Mouse (Mus musculus) left cerebral cortex, adult 8-10 months (tissue): ENCODE results near the gene Platr25. TPM values are rescaled to one million over a fixed set of nuclear protein-coding genes. Genes with fewer than 3 reads are reported as not detected.
"Not testable (repeated sequence)": the region's sequence is repeated elsewhere in the genome, so short reads cannot be mapped to it uniquely, and the experiment has no call there.

ENCODE experiments used
- DNase-seq, 2 experiments: peaks; one replicate each; pipeline ENCODE4 v3.0.0; 2022; ENCODE audit warnings: low spot score in 2 of 2
- microRNA-seq, 2 experiments: library from miRNA; unstranded; fragments of <30 nt; microRNA quantifications; one replicate each; pipeline ENCODE4 v1.2.0; 2022
- total RNA-seq, 4 experiments: library from RNA; stranded (reverse); gene quantifications; 2 replicates each; pipeline ENCODE4 v1.2.4; 2022

The Platr25 gene
- total RNA-seq, result 10 to 100 TPM; 13.5 to 14.9 (median 14.1) TPM

DNA sequence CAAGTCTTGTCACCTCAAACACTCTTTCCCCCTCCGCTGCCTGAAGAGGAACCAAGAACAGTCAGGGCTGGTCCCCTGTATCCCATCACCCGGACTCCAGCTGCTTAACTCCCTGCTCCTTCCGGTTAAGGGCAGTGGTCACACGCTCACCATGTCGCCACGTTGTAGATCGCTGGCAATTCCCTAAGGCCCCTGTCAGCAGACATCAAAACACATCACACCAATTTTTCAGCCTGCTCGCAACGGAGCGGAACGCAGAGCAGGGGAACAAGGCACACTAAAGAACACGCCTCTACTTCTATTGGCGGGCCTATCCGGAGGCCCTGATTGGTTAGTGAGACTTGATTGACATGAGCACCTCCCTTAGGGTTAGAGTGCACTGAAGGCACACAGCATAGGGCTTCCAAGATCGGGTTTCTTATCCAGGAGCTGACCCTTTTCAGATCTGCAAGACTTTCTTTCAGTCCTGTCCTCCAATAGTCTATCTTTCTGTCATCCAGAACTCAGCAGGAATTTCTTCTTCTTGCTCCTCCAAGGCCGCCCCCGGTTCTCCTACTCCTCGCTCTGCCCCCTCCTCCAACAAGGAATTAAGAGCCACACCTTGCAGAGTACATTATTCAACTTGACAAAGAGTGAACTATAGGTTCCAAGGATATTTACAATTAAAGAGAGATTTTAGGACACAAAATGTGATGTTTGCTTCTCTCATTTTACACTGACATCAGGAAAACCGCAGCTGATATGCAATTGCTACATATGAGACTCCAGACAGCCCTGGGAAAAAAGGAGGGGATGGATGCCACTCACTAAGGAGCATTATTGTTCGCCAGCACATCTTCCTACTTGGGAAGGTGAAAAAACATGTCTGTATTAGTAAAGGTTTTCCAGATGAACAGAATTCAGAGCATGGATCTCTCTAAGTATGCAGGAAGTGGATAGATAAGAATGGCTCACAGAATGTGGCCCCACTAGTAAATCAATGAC lies at the start of gene Platr25:
Gene Platr25 (minus strand): TSS at position 278 of the 984 bp plus-strand sequence.
- peak; percentile 13 to 39 for DNase-seq

DNA sequence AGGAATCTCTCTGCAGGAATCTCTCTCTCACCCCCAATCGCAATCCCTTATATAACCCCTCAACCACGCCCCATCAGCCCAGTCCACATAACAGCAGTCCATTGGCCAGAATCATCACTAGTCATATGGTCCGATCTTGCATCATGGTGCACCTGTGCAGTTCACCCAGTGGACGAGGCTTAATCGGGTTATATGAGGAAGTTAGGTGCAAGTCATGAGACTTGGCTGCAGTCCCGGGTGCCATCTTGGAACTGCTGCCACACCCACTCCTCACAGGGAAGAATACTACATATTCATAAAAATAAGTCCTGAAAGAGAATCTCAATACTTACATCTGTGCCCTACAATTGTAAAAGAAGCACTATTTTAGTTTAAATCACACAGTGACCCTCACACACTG lies 47.5 kb upstream of the Platr25 start:
- not testable (repeated sequence) for DNase-seq

DNA sequence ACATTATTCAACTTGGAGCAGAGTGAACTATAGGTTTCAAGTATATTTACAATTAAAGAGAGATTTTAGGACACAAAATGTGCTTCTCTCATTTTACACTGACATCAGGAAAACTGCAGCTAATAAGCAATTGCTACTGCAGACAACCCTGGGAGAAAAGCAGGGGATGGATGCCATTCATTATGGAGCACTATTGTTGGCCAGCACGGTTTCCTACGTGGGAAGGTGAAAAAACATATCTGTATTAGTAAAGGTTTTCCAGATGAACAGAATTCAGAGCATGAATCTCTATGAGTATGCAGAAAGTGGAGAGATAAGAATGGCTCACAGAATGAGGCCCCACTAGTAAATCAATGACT lies 25.6 kb upstream of the Platr25 start:
- not testable (repeated sequence) for DNase-seq

DNA sequence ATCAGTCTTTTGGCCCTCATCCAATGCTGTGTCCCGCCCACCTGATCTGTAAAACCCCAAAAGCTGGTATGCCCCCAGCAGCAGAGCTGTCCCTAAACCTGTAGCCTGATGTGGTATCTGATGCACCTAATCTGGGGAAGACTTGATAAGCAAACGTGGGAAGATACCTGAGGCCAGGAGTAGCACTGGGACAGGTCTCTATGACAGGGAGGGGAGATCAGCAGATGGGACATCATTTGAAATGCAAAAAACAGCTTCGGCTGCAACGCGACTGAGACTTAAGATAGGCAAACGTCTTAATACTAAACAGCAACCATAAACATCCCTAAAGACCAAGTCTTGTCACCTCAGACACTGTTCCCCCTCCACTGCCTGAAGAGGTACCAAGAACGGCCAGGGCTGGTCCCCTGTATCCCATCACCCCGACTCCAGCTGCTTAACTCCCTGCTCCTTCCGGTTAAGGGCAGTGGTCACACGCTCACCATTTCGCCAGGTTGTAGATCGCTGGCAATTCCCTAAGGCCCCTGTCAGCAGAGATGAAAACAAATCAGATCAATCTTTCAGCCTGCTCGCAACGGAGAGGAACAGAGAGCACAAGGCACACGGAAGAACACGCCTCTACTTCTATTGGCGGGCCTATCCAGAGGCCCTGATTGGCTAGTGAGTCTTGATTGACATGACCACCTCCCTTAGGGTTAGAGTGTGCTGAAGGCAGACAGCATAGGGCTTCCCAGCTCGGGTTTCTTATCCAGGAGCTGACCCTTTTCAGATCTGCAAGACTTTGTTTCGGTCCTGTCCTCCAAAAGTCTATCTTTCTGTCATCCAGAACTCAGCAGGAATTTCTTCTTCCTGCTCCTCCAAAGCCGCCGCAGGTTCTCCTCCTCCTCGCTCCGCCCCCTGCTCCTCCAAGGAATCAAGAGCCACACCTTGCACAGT lies 25.0 kb upstream of the Platr25 start, which contains the start of gene Gm5141:
Gene Gm5141 (minus strand): TSS at position 610 of the 936 bp plus-strand sequence.
- DNase-seq, result peak; percentile 33 to 61

DNA sequence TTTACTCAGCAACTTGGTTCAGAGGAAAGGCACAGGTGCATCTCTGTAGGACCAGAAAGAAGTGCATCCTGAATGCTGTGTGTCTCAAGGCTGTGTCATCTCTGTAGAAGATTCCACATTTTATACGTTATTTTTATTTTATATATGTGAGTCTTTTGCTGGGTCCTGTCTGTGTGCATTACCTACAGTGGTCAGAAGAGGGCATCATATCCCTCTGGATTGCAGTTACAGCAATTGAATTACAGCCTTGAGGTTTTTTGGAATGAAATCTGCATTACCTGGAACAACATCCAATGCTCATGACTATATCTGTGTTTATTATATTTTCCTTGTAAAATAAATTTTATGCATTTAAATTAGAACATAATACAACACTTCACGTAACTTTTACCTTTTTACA lies 3.3 kb upstream of the Platr25 start:
- DNase-seq, result peak in 1 of 2 experiments; percentile 18

DNA sequence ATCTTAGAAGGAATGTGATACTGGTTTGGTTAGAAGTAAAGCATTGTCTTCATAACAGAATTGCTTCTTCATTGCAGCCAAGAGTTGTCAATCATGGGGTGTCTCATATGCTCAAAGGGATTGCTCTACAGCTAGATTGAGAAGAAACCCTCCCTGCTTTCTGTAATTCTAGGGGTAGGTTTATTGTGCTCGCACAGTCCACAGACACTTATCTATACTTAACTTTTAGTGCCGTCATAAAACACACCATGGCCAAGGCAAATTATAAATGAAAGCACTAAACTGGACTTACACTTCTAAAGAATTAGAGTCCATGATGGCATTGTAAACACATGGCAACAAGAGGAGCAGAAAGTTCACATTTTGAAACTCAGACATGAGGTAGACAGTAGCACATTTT lies 27.2 kb downstream of the Platr25 start:
- DNase-seq, result no peak

DNA sequence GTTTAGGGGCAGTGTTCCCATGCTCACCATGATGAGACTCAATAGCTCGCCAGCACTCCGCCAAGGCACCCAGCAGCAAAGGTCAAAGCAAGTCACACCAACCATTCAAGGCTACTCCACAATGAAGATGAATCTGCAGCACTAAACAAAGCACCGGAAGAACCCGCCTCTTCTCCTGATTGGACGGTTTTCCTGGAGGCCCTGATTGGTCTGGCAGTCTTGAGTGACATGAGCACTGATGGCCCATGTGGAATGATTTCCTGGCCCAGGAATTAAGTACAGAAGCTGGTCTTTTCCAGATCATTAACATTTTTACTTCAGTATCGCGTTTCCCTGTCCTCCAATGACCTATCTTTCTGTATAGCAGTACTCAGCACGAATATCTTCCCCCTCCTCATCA lies 47.9 kb downstream of the Platr25 start:
- not testable (repeated sequence) for DNase-seq

DNA sequence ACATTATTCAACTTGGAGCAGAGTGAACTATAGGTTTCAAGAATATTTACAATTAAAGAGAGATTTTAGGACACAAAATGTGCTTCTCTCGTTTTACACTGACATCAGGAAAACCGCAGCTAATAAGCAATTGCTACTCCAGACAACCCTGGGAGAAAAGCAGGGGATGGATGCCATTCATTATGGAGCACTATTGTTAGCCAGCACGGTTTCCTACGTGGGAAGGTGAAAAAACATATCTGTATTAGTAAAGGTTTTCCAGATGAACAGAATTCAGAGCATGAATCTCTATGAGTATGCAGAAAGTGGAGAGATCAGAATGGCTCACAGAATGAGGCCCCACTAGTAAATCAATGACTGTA lies 75.2 kb downstream of the Platr25 start:
- DNase-seq, result not testable (repeated sequence)

DNA sequence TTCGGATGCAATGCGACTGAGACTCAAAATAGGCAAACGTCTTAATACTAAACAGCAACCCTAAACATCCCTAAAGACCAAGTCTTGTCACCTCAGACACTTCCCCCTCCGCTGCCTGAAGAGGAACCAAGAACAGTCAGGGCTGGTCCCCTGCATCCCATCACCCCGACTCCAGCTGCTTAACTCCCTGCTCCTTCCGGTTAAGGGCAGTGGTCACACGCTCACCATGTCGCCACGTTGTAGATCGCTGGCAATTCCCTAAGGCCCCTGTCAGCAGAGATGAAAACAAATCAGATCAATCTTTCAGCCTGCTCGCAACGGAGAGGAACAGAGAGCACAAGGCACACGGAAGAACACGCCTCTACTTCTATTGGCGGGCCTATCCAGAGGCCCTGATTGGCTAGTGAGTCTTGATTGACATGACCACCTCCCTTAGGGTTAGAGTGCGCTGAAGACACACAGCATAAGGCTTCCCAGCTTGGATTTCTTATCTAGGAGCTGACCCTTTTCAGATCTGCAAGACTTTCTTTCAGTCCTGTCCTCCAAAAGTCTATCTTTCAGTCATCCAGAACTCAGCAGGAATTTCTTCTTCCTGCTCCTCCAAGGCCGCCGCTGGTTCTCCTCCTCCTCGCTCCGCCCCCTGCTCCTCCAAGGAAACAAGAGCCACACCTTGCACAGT lies 75.8 kb downstream of the Platr25 start:
- peak; percentile 29 to 35 for DNase-seq

DNA sequence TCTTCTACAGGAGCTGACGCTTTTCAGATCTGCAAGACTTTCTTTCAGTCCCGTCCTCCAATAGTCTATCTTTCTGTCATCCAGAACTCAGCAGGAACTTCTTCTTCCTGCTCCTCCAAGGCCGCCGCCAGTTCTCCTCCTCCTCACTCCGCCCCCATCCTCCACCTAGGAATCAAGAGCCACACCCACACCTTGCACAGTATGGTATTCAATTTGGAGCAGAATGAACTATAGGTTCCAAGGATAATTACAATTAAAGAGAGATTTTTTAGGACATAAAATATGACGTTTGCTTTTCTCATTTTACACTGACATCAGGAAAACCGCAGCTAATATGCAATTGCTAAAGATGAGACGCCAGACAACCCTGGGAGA lies 107.2 kb downstream of the Platr25 start:
- no peak for DNase-seq

DNA sequence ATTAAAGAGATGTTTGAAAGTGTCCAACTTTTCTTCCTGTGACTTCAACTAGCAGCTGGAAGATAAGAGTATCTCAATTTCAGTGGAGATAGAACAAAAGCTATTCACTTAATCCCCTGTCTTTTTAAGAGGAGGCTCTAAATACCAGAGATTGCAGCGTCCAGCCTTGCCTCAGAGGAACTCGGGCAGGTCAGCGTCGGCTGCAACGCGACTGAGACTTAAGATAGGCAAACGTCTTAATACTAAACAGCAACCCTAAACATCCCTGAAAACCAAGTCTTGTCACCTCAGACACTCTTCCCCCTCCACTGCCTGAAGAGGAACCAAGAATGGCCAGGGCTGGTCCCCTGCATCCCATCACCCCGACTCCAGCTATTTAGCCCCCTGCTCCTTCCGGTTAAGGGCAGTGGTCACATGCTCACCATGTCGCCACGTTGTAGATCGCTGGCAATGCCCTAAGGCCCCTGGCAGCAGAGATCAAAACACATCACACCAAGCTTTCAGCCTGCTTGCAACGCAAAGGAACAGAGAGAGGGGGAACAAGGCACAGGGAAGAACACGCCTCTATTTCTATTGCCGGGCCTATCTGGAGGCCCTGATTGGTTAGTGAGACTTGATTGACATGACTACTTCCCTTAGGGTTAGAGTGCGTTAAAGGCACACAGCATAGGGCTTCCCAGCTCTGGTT lies 107.7 kb downstream of the Platr25 start:
- DNase-seq, result peak; percentile 28 to 67

DNA sequence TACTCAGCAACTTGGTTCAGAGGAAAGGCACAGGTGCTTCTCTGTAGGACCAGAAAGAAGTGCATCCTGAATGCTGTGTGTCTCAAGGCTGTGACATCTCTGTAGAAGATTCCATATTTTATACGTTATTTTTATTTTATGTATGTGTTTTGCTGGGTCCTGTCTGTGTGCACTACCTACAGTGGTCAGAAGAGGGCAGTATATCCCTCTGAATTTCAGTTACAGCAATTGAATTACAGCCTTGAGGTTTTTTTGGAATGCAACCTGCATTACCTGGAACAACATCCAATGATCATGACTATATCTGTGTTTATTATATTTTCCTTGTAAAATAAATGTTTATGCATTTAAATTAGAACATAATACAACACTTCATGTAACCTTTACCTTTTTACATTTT lies 133.4 kb downstream of the Platr25 start:
- not testable (repeated sequence) for DNase-seq

DNA sequence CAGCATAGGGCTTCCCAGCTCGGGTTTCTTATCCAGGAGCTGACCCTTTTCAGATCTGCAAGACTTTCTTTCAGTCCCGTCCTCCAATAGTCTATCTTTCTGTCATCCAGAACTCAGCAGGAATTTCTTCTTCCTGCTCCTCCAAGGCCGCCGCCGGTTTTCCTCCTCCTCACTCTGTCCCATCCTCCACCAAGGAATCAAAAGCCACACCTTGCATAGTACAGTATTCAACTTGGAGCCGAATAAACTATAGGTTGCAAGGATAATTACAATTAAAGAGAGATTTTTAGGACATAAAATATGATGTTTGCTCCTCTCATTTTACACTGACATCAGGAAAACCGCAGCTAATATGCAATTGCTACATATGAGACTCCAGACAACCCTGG lies 136.2 kb downstream of the Platr25 start:
- DNase-seq, result not testable (repeated sequence)

DNA sequence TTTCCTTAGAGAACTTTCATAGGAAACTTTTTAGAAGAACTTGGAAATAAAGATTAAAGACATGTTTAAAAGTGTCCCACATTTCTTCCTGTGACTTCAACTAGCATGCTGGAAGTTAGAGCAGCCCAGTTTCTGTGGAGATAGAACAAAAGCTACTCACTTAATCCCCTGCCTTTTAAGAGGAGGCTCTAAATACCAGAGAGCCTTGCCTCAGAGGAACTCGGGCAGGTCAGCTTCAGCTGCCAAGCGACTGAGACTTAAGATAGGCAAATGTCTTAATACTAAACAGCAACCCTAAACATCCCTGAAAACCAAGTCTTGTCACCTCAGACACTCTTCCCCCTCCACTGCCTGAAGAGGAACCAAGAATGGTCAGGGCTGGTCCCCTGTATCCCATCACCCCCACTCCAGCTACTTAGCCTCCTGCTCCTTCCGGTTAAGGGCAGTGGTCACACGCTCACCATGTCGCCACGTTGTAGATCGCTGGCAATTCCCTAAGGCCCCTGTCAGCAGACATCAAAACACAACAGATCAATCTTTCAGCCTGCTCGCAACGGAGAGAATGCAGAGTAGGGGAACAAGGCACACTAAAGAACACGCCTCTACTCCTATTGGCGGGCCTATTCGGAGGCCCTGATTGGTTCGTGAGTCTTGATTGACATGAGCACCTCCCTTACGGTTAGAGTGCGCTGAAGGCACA lies 136.8 kb downstream of the Platr25 start, which contains the start of gene 6720489N17Rik:
Gene 6720489N17Rik (minus strand): TSS at position 606 of the 700 bp plus-strand sequence.
- DNase-seq, result peak; percentile 53 to 61

Small RNA genes within 50 kb of the gene (microRNA-seq; reads per million reads assigned to microRNA genes)
- gene Gm24020 (0 reads per million in 2 experiments), gene Gm24588 (0 reads per million in 2 experiments), gene Mir713 (0 reads per million in 2 experiments)

Other genes starting within 250 kb of the Platr25 start
- not detected for gene Zfp935, start 202.2 kb downstream of the Platr25 start, total RNA-seq
- 10 to 100 TPM in 1 of 4 experiments, 1 to 10 TPM in 3; 7.1 to 10.5 (median 8.9) TPM for gene Zfp934, start 189.5 kb downstream of the Platr25 start, total RNA-seq
- 1 to 10 TPM; 2.5 to 5.2 (median 4.2) TPM for gene 6720489N17Rik, start 136.5 kb downstream of the Platr25 start, total RNA-seq
- 10 to 100 TPM in 1 of 4 experiments, 1 to 10 TPM in 3; 3.8 to 11.9 (median 6.3) TPM for gene Gm5141, start 25.1 kb upstream of the Platr25 start, total RNA-seq
- not detected for gene Fbp2, start 97.7 kb upstream of the Platr25 start, total RNA-seq
- 1 to 10 TPM in 1 of 4 experiments, under 1 TPM in 1, not detected in 2; 0.33 to 1.4 TPM for gene Fbp1, start 127.6 kb upstream of the Platr25 start, total RNA-seq
- 100 to 1,000 TPM in 3 of 4 experiments, 10 to 100 TPM in 1; 98.0 to 105 (median 103) TPM for gene 2010111I01Rik, start 204.2 kb upstream of the Platr25 start, total RNA-seq